Mouse (Mus musculus) skeletal muscle tissue, adult 2 months (tissue): ENCODE data around the gene Ankrd34a.
A peak's percentile ranks its signal among the peaks of the same experiment; 100 is the strongest.

ENCODE experiments used
- DNase-seq: peaks from one replicate; pipeline ENCODE4 v3.0.0-alpha.2; 2012; ENCODE audit warnings: low read depth, low spot score

Ankrd34a gene

GRCm38 (mm10) chr3:96606618-96607017, 10.2 kb downstream of the Ankrd34a start:
- DNase-seq, result no peak

- DNase-seq, result no peak
These were observed 21.5 kb downstream of the Ankrd34a start for GRCm38 (mm10) chr3:96617941-96618340.

- no peak for DNase-seq
These were observed 26.8 kb downstream of the Ankrd34a start for GRCm38 (mm10) chr3:96623201-96623600.

- peak; percentile 97 for DNase-seq
These were observed 33.5 kb downstream of the Ankrd34a start, which contains the start of gene Rbm8a for GRCm38 (mm10) chr3:96629729-96630600. Rbm8a (plus strand) TSS chr3:96629933.

- DNase-seq, result no peak
These were observed 35.6 kb downstream of the Ankrd34a start for GRCm38 (mm10) chr3:96632058-96632457.

- no peak for DNase-seq
These were observed 37.6 kb downstream of the Ankrd34a start for GRCm38 (mm10) chr3:96634015-96634414.

GRCm38 (mm10) chr3:96634928-96635879, 38.8 kb downstream of the Ankrd34a start, which contains the start of the genes Pex11b and Gm42957:
Pex11b (plus strand) TSS chr3:96635376.
Gm42957 (plus strand) TSS chr3:96635474.
- DNase-seq, result peak; percentile 75

GRCm38 (mm10) chr3:96635906-96636305, 39.5 kb downstream of the Ankrd34a start:
- DNase-seq, result no peak

- DNase-seq, result no peak
These were observed 40.0 kb downstream of the Ankrd34a start for GRCm38 (mm10) chr3:96636448-96636847.

- peak; percentile 28 for DNase-seq
These were observed 42.8 kb downstream of the Ankrd34a start for GRCm38 (mm10) chr3:96639219-96639618.

GRCm38 (mm10) chr3:96645018-96645649, 48.7 kb downstream of the Ankrd34a start, which contains the start of gene Itga10:
Itga10 (plus strand) TSS chr3:96645584.
- no peak for DNase-seq

GRCm38 (mm10) chr3:96647365-96647764, 50.9 kb downstream of the Ankrd34a start:
- DNase-seq, result no peak
